Mouse (Mus musculus) embryonic facial prominence, embryonic 14.5 days (tissue): Measurements from ENCODE around the gene Olfr406. TPM values are rescaled to one million over a fixed set of nuclear protein-coding genes. Genes with fewer than 3 reads are reported as not detected.

ENCODE experiments used
- ATAC-seq: fragments of 200-750 bp; cut with Nextera tagmentation; 2 replicates; pipeline ENCODE4 v1.8.0; 2017; ENCODE audit warnings: low read depth, moderate number of reproducible peaks, moderate TSS enrichment
- DNase-seq: peaks from one replicate; pipeline ENCODE4 v3.0.0-alpha.2; 2015; ENCODE audit warnings: low spot score
- H3K27ac ChIP-seq: fragments of 300-500 bp; sonication (generic); replicated peaks from 2 replicates; pipeline ENCODE4 v1.5.1; 2014; ENCODE audit warnings: low read depth, mild to moderate bottlenecking, low read length, moderate library complexity
- H3K27me3 ChIP-seq: fragments of 300-500 bp; sonication (generic); replicated peaks from 2 replicates; pipeline ENCODE4 v1.6.1; 2014; ENCODE audit warnings: low read length; ENCODE audit not compliant: control insufficient read depth, insufficient read depth
- H3K36me3 ChIP-seq: fragments of 300-500 bp; sonication (generic); 2 replicates; pipeline ENCODE4 v1.6.1; 2014; ENCODE audit warnings: low read length, mixed read lengths; ENCODE audit not compliant: control insufficient read depth, insufficient read depth
- H3K4me1 ChIP-seq: fragments of 300-500 bp; sonication (generic); 2 replicates; pipeline ENCODE4 v1.6.1; 2014; ENCODE audit warnings: antibody characterized with exemption, low read length; ENCODE audit not compliant: control insufficient read depth, insufficient read depth
- H3K4me2 ChIP-seq: fragments of 300-500 bp; sonication (generic); 2 replicates; pipeline ENCODE4 v1.6.1; 2014; ENCODE audit warnings: low read depth, mild to moderate bottlenecking, low read length, moderate library complexity, mixed read lengths
- H3K4me3 ChIP-seq: fragments of 300-500 bp; sonication (generic); 2 replicates; pipeline ENCODE4 v1.5.1; 2014; ENCODE audit warnings: low read depth, mild to moderate bottlenecking, low read length
- H3K9ac ChIP-seq: fragments of 300-500 bp; sonication (generic); 2 replicates; pipeline ENCODE4 v1.6.1; 2014; ENCODE audit warnings: low read depth, mild to moderate bottlenecking, low read length, moderate library complexity, mixed read lengths
- H3K9me3 ChIP-seq: fragments of 300-500 bp; sonication (generic); 2 replicates; pipeline ENCODE4 v1.6.1; 2016; ENCODE audit warnings: low read length; ENCODE audit not compliant: control insufficient read depth
- WGBS: fragments of 180-500 bp; shearing (Covaris S2); extraction: QIAGEN DNeasy Blood & Tissue Kit; methylation state at CpG from one replicate; pipeline ENCODE4 v1.1.7; 2014; 5-methylcytosine and 5-hydroxymethylcytosine counted together
- polyA plus RNA-seq: library from polyadenylated mRNA; unstranded; fragments of >200 nt; fragmentation: Nextera tagmentation; extraction: Ambion mirVana; gene quantifications from 2 replicates; pipeline ENCODE4 v1.2.1, GENCODE M21; 2014

Olfr406 gene
- polyA plus RNA-seq: not detected in 2 replicates

DNA sequence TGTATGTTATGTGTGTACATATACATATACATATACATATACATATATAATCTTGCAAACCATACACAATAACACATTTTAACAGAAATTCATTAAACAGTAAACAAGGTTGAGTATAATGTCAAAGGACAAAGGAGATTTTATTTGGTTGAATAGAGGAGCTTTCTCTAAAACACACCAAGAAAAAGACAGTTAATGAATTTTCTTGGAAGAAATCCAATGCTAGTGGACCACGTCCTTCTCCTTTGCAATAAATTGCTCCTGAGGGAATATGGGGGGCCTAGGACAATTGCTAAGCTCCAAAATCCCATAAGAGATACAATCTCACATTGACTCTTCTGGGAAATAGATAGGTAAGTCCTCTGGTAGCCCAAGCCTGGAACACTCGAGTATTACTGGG, at the start of gene Olfr406:
Gene Olfr406 (plus strand): TSS at position 301 of the 400 bp plus-strand sequence.
- WGBS: 50% methylated on average over 2 of the region's 2 CpGs
- ATAC-seq: no peak
- H3K9me3 ChIP-seq: no peaks in the 10 kb centered on the region
- no peaks in the 10 kb centered on the region for H3K4me1 ChIP-seq
- H3K36me3 ChIP-seq: no peaks in the 10 kb centered on the region
- DNase-seq: no peak
- H3K9ac ChIP-seq: no peak within 1 kb of the TSS
- no peak within 1 kb of the TSS for H3K27ac ChIP-seq
- H3K4me2 ChIP-seq: no peak within 1 kb of the TSS
- no peaks in the 10 kb centered on the region for H3K27me3 ChIP-seq
- no peak within 1 kb of the TSS for H3K4me3 ChIP-seq

GRCm38 (mm10) chr11:74211279-74211678, 48.3 kb upstream of the Olfr406 start, which contains the start of gene Olfr43:
Olfr43 (minus strand) TSS chr11:74211379.
- H3K9me3 ChIP-seq: no peaks in the 10 kb centered on the region
- no peak for DNase-seq
- ATAC-seq: no peak
- H3K4me1 ChIP-seq: no peaks in the 10 kb centered on the region
- H3K27me3 ChIP-seq: no peaks in the 10 kb centered on the region
- no peak within 1 kb of the TSS for H3K4me2 ChIP-seq
- no peak within 1 kb of the TSS for H3K4me3 ChIP-seq
- no peak within 1 kb of the TSS for H3K9ac ChIP-seq
- WGBS: 50% methylated on average over 1 of the region's 1 CpGs
- no peak within 1 kb of the TSS for H3K27ac ChIP-seq
- H3K36me3 ChIP-seq: no peaks in the 10 kb centered on the region

GRCm38 (mm10) chr11:74241201-74241600, 18.4 kb upstream of the Olfr406 start:
- H3K36me3 ChIP-seq: no peaks in the 10 kb centered on the region
- H3K9me3 ChIP-seq: no peaks in the 10 kb centered on the region
- H3K4me2 ChIP-seq: no peak overlapping the region
- no peak overlapping the region for H3K4me3 ChIP-seq
- ATAC-seq: no peak
- H3K27me3 ChIP-seq: no peaks in the 10 kb centered on the region
- no peak for DNase-seq
- no peak overlapping the region for H3K9ac ChIP-seq
- H3K27ac ChIP-seq: no peak overlapping the region
- no peaks in the 10 kb centered on the region for H3K4me1 ChIP-seq
- 83% methylated on average over 3 of the region's 3 CpGs for WGBS

DNA sequence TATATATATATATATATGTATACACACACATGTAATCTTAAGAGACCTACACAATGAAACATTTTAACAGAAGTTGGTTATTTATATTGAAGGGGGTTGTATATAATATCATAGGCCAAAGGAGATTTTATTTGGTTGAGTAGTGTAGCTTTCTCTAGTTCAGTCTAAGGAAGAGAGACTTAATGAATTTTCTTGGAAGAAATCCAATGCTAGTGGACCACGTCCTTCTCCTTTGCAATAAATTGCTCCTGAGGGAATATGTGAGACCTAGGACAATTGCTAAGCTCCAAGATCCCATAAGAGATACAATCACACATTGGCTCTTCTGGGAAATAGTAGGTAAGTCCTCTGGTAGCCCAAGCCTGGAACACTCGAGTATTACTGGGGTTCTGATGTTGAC, 23.8 kb downstream of the Olfr406 start, which contains the start of gene Olfr59:
Gene Olfr59 (plus strand): TSS at position 301 of the 400 bp plus-strand sequence.
- Histone ChIP-seq H3K4me3 (no peak within 1 kb of the TSS), H3K27me3 (no peaks in the 10 kb centered on the region), H3K4me2 (no peak within 1 kb of the TSS), H3K27ac (no peak within 1 kb of the TSS), H3K4me1 (no peaks in the 10 kb centered on the region), H3K9ac (no peak within 1 kb of the TSS), H3K9me3 (peaks cover 7% of the 10 kb centered on the region; the same call in 1 of the 2 replicates), H3K36me3 (no peaks in the 10 kb centered on the region)
- no peak for DNase-seq
- 46% methylated on average over 2 of the region's 2 CpGs for WGBS
- no peak for ATAC-seq

DNA sequence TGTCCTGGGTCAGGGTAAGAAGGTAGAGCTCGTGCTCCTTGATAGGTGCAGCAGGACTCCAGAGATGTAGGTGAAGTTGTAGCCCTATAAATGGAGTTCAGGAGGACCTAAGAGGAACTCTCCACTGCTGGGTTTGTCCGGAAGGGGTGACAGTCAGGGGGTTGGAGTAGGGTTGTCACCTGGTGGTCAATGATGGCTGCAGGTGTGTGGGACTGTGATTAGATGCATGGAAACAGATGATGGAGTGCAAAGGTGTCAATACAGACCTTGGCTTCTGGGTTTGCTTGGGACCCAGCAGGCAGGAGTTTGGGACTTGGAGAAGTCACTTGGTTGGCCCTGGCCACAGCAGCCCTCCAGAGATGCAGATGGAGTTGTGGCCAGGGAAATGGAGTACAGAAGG, 27.6 kb downstream of the Olfr406 start:
- Histone ChIP-seq H3K27ac (no peak overlapping the region), H3K4me1 (no peaks in the 10 kb centered on the region), H3K9ac (no peak overlapping the region), H3K9me3 (no peaks in the 10 kb centered on the region), H3K27me3 (no peaks in the 10 kb centered on the region), H3K36me3 (no peaks in the 10 kb centered on the region), H3K4me2 (no peak overlapping the region), H3K4me3 (no peak overlapping the region)
- 73% methylated on average over 2 of the region's 2 CpGs for WGBS
- ATAC-seq (no peak), DNase-seq (no peak)

Other genes starting within 250 kb of the Olfr406 start
- gene Olfr139, start 203.3 kb upstream of the Olfr406 start, polyA plus RNA-seq: not detected in 2 replicates
- gene Olfr399, start 203.2 kb upstream of the Olfr406 start, polyA plus RNA-seq: 0.22 and 0.28 TPM in 2 replicates
- not detected in 2 replicates for gene Zfp616, start 189.9 kb upstream of the Olfr406 start, polyA plus RNA-seq
- gene Olfr401, start 146.1 kb upstream of the Olfr406 start, polyA plus RNA-seq: not detected in 2 replicates
- not detected in 2 replicates for gene Olfr402, start 106.3 kb upstream of the Olfr406 start, polyA plus RNA-seq
- gene Olfr403, start 73.6 kb upstream of the Olfr406 start, polyA plus RNA-seq: not detected in 2 replicates
- 0.10 TPM in 1 of 2 replicates, not detected in the other for gene Olfr43, start 48.4 kb upstream of the Olfr406 start, polyA plus RNA-seq
- gene Olfr59, start 23.9 kb downstream of the Olfr406 start, polyA plus RNA-seq: not detected in 2 replicates
- 0.03 and 0.05 TPM in 2 replicates for gene Olfr410, start 78.2 kb downstream of the Olfr406 start, polyA plus RNA-seq
- gene Olfr411, start 92.8 kb downstream of the Olfr406 start, polyA plus RNA-seq: 0.20 TPM in 1 of 2 replicates, not detected in the other
- gene Olfr412, start 102.3 kb downstream of the Olfr406 start, polyA plus RNA-seq: not detected in 2 replicates